Mouse (Mus musculus): ENCODE results near the gene Fhl2.

- TF ChIP-seq CTCF (IDR thresholded peaks at IDR 0.05; ENCODE audit: borderline replicate concordance, control insufficient read depth, extremely low read depth, insufficient read depth, low read length, poor library complexity): no peak
- no peak for TF ChIP-seq POLR2A (IDR thresholded peaks at IDR 0.05; ENCODE audit: control insufficient read depth, extremely low read depth, insufficient read depth, low read length, poor library complexity)
These were observed 37.4 kb downstream of the Fhl2 start for GRCm38 (mm10) chr1:43159429-43159828.

Measured in thymus, adult 2 months (tissue).